Mouse (Mus musculus): Measurements from ENCODE around the gene Cfap97d2. TPM values are rescaled to one million over a fixed set of nuclear protein-coding genes. Genes with fewer than 3 reads are reported as not detected.

Gene Cfap97d2
- polyA plus RNA-seq, 1 experiment = not detected

- Histone ChIP-seq H3K27ac (ENCODE audit: insufficient read depth, low read depth, low read length) (no peak overlapping the region), H3K4me3 (ENCODE audit: insufficient read depth, low read depth, low read length) (no peak overlapping the region), H3K4me1 (ENCODE audit: control insufficient read depth, insufficient read depth, low read length) (peaks cover 11% of the 10 kb centered on the region)
- TF ChIP-seq POLR2A (IDR thresholded peaks at IDR 0.05; ENCODE audit: insufficient read depth, low read depth, low read length) (no peak), CTCF (IDR thresholded peaks at IDR 0.05; ENCODE audit: insufficient read depth, low read depth, low read length) (no peak)
- 13% methylated on average over 3 of the region's 3 CpGs for WGBS
These were observed 41.9 kb downstream of the Cfap97d2 start for GRCm38 (mm10) chr8:13747626-13748025.

- WGBS = 21% methylated on average over 2 of the region's 2 CpGs
- TF ChIP-seq POLR2A (IDR thresholded peaks at IDR 0.05; ENCODE audit: insufficient read depth, low read depth, low read length) = no peak
- TF ChIP-seq CTCF (IDR thresholded peaks at IDR 0.05; ENCODE audit: insufficient read depth, low read depth, low read length) = no peak
- Histone ChIP-seq H3K4me3 (ENCODE audit: insufficient read depth, low read depth, low read length) (no peak overlapping the region), H3K27ac (ENCODE audit: insufficient read depth, low read depth, low read length) (no peak overlapping the region), H3K4me1 (ENCODE audit: control insufficient read depth, insufficient read depth, low read length) (no peaks in the 10 kb centered on the region)
These were observed 48.0 kb downstream of the Cfap97d2 start for GRCm38 (mm10) chr8:13753680-13754079.

- Histone ChIP-seq H3K27ac (ENCODE audit: insufficient read depth, low read depth, low read length) (no peak overlapping the region), H3K4me3 (ENCODE audit: insufficient read depth, low read depth, low read length) (no peak overlapping the region), H3K4me1 (ENCODE audit: control insufficient read depth, insufficient read depth, low read length) (peaks cover 3% of the 10 kb centered on the region; the same call in 1 of the 2 replicates)
- WGBS = 42% methylated on average over 7 of the region's 7 CpGs
- no peak for TF ChIP-seq CTCF (IDR thresholded peaks at IDR 0.05; ENCODE audit: insufficient read depth, low read depth, low read length)
- TF ChIP-seq POLR2A (IDR thresholded peaks at IDR 0.05; ENCODE audit: insufficient read depth, low read depth, low read length) = no peak
These were observed 50.8 kb downstream of the Cfap97d2 start for GRCm38 (mm10) chr8:13756480-13756879.

GRCm38 (mm10) chr8:13756982-13757804 is 51.5 kb downstream of the Cfap97d2 start, which contains the start of gene Cdc16:
TSS of gene Cdc16 (plus strand) at chr8:13757676.
- Histone ChIP-seq H3K4me1 (ENCODE audit: control insufficient read depth, insufficient read depth, low read length) (peaks cover 3% of the 10 kb centered on the region; the same call in 1 of the 2 replicates), H3K27ac (ENCODE audit: insufficient read depth, low read depth, low read length) (peak within 1 kb of the TSS; percentile 43), H3K4me3 (ENCODE audit: insufficient read depth, low read depth, low read length) (peak within 1 kb of the TSS; percentile 89)
- 8% methylated on average over 40 of the region's 40 CpGs for WGBS
- TF ChIP-seq CTCF (IDR thresholded peaks at IDR 0.05; ENCODE audit: insufficient read depth, low read depth, low read length) (no peak), POLR2A (IDR thresholded peaks at IDR 0.05; ENCODE audit: insufficient read depth, low read depth, low read length) (peak; percentile 68)

- Histone ChIP-seq H3K27ac (ENCODE audit: insufficient read depth, low read depth, low read length) (no peak overlapping the region), H3K4me3 (ENCODE audit: insufficient read depth, low read depth, low read length) (peak overlapping the region; percentile 89), H3K4me1 (ENCODE audit: control insufficient read depth, insufficient read depth, low read length) (peaks cover 3% of the 10 kb centered on the region; the same call in 1 of the 2 replicates)
- TF ChIP-seq CTCF (IDR thresholded peaks at IDR 0.05; ENCODE audit: insufficient read depth, low read depth, low read length) (no peak), POLR2A (IDR thresholded peaks at IDR 0.05; ENCODE audit: insufficient read depth, low read depth, low read length) (no peak)
- WGBS = under 1% methylated on average over 38 of the region's 38 CpGs
These were observed 52.4 kb downstream of the Cfap97d2 start for GRCm38 (mm10) chr8:13757805-13758727.

- no peak for TF ChIP-seq CTCF (IDR thresholded peaks at IDR 0.05; ENCODE audit: insufficient read depth, low read depth, low read length)
- TF ChIP-seq POLR2A (IDR thresholded peaks at IDR 0.05; ENCODE audit: insufficient read depth, low read depth, low read length) = no peak
- WGBS = 81% methylated on average over 11 of the region's 11 CpGs
- Histone ChIP-seq H3K4me3 (ENCODE audit: insufficient read depth, low read depth, low read length) (no peak overlapping the region), H3K4me1 (ENCODE audit: control insufficient read depth, insufficient read depth, low read length) (no peaks in the 10 kb centered on the region), H3K27ac (ENCODE audit: insufficient read depth, low read depth, low read length) (no peak overlapping the region)
These were observed 63.5 kb downstream of the Cfap97d2 start for GRCm38 (mm10) chr8:13769206-13769605.

GRCm38 (mm10) chr8:13780536-13780935 is 74.8 kb downstream of the Cfap97d2 start:
- TF ChIP-seq POLR2A (IDR thresholded peaks at IDR 0.05; ENCODE audit: insufficient read depth, low read depth, low read length) (no peak), CTCF (IDR thresholded peaks at IDR 0.05; ENCODE audit: insufficient read depth, low read depth, low read length) (no peak)
- Histone ChIP-seq H3K4me1 (ENCODE audit: control insufficient read depth, insufficient read depth, low read length) (no peaks in the 10 kb centered on the region), H3K27ac (ENCODE audit: insufficient read depth, low read depth, low read length) (no peak overlapping the region), H3K4me3 (ENCODE audit: insufficient read depth, low read depth, low read length) (no peak overlapping the region)
- WGBS = 79% methylated on average over 3 of the region's 3 CpGs

GRCm38 (mm10) chr8:13785250-13785763 is 79.6 kb downstream of the Cfap97d2 start, which contains the start of gene Upf3a:
TSS of gene Upf3a (plus strand) at chr8:13785615.
- peak within 1 kb of the TSS; percentile 98 for H3K27ac ChIP-seq (ENCODE audit: insufficient read depth, low read depth, low read length)
- H3K4me3 ChIP-seq (ENCODE audit: insufficient read depth, low read depth, low read length) = peak within 1 kb of the TSS; percentile 82
- under 1% methylated on average over 47 of the region's 47 CpGs for WGBS
- peak; percentile 89 for TF ChIP-seq CTCF (IDR thresholded peaks at IDR 0.05; ENCODE audit: insufficient read depth, low read depth, low read length)
- TF ChIP-seq POLR2A (IDR thresholded peaks at IDR 0.05; ENCODE audit: insufficient read depth, low read depth, low read length) = no peak
- H3K4me1 ChIP-seq (ENCODE audit: control insufficient read depth, insufficient read depth, low read length) = peaks cover 7% of the 10 kb centered on the region

Data from olfactory bulb, adult 2 months (tissue).